Mouse (Mus musculus) kidney, adult 18-20 months (tissue): ENCODE data around the gene Cd300ld4.
"Not testable (repeated sequence)": the region's sequence is repeated elsewhere in the genome, so short reads cannot be mapped to it uniquely, and the experiment has no call there.

Experiments used
- DNase-seq: peaks from one replicate; pipeline ENCODE4 v3.0.0; 2021

Cd300ld4 gene

DNA sequence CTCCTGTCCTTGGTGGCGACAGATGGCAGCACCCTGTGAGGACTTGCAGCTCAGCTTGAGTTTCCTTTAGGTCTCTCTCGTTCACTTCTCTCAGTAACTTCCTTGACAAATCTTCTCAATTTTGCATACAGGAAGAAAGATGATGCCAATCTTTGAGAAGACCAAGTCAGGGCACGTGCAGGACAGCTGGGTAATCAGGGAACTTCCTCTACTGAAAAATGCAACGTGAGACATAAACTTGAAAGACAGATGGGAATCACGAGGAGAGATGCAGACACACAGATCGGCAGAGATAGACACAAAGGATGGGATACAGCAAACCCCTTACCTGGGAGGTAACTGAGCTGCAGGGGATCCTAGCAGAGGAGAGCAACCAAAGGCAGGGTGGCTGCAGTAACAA lies at the start of gene Cd300ld4:
Gene Cd300ld4, minus strand, starts transcription at position 101 of the 400 bp plus-strand sequence.
- not testable (repeated sequence) for DNase-seq

DNA sequence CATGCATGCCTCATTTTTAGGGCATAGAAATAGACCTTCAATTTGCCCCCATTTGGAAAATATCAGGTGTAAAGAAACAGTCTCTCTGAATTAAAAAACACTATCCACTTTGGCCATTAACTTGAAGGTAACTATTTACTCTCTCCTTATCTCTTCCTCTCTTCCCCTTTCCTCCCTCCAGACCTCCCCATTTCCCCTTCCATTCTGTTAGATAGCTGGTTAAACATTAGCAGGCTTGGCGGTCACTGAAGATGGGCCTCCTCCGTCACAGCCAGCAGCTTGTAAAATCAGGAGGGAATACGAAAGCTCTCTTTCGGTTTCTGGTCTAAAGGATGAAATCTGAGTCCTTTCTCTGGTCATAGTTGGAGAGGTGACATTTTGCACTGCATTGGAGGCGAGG lies 49.0 kb upstream of the Cd300ld4 start:
- no peak for DNase-seq

- DNase-seq = no peak
These were observed 48.6 kb upstream of the Cd300ld4 start for GRCm38 (mm10) chr11:115075407-115075806.

GRCm38 (mm10) chr11:115073002-115073401 lies 46.2 kb upstream of the Cd300ld4 start:
- no peak for DNase-seq

DNA sequence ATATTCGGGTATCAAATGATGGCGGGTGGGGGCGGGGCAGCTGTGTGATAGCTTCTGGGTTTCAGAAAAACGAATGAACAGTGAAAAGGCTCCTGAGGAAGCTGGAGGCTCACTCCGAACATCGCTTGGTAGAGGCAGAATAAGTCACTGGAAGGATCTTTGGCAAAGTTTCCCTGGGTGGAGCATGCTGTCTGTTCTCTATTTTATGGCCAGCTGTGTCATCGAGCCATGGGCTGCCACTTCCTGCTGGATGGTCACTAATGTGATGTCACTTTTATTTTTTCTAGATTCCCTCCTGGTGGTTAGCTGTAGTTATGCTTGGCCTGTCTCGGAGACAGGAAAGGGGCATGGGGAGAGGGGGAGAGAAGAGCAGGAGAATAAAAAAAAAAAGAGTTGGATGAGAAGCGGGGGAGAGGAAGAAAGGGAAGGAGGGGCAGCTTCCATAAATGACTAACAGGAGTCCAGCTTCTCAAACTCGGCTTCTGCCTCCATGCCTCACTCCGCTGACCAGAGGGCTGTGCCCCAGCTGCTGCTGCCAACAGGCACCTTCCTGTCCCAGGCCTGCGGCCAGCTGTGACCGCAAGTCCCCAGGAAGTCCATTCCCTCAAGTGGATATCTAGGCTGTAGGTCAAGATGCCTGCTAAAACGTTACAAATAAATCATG lies 45.0 kb upstream of the Cd300ld4 start:
- peak; percentile 39 for DNase-seq

DNA sequence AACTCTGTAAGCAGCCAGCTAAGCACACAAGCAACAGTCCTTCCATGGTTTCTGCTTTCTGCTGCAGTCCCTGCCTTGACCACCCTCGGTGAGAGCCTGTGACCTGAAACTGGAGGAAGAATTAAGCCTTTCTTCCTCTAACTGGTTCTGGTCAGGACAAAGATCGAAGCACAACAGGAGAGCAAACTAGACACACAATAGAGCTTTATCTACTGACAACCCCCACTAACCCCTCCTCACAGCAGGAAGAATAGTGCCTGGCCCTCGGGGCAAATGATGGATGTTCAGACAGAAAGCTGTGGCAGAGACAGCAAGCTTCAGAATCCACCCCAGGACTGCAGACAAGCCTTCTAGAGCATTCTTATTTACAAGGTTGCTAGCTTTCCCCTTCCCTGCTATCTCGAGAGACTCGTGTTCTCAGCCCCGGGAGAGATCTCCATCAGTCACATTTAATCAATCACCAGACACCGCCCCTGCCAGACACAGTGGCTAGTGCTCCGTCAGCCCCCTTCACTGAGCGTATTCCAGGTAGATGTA lies 44.3 kb upstream of the Cd300ld4 start:
- no peak for DNase-seq

DNA sequence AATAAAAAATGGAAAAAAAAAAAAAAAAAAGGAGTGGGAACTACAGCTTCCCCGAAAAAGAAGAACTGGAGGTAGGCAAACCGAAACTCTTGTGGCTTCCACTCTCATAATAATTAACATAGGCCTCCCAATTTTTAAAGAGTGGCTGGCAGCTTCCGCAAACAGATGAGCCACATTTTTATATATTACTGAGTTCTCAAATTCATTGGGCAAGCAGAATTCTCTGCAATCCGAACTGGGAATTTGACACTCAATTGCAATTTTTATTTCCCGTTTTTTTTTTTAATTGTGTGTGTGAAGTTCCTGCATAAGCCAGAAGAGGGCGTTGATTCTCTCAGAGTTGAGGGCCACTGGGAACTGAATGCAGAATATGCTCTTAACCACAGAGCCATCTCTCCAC lies 40.0 kb upstream of the Cd300ld4 start:
- no peak for DNase-seq

DNA sequence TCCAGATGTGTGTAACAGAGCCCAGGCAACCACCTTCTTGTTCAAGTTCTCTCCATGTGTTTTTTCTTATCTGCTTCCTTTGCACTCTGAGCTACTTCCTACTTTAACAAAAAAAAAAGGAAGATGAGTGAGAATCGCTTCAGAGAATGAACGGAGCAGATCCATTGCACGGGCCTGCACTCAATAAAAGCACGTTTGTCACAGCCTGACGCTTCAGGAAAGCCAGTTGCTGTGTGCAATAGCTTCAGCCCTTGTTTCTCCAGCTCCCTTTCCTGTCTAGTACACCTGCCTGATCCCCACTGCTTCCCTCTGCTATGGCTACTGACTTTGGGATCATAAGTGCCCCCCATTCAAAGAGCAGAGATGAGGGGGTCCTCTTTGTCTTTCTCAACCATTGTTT lies 35.3 kb upstream of the Cd300ld4 start, which contains the start of gene Cd300e:
Gene Cd300e, minus strand, starts transcription at position 101 of the 400 bp plus-strand sequence.
- DNase-seq = no peak

DNA sequence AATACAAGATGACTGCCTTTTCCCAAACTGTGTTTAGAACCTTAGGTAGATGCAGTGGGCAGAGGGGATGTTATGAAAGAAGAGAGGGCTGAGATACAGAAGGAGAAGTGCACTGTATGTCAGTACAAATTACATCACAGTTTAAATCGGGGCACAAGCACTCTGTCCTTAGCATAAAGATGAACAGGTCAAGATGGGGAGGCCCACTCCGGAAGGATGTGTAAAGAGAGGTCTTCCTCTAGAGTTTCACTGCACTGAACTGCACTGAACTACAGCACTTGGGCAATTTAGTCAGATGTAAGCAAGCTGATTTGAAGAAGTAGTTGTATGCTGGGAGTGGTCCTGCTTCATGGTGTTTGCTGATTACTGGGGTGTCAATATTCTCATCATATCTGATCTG lies 33.0 kb upstream of the Cd300ld4 start:
- DNase-seq = no peak

DNA sequence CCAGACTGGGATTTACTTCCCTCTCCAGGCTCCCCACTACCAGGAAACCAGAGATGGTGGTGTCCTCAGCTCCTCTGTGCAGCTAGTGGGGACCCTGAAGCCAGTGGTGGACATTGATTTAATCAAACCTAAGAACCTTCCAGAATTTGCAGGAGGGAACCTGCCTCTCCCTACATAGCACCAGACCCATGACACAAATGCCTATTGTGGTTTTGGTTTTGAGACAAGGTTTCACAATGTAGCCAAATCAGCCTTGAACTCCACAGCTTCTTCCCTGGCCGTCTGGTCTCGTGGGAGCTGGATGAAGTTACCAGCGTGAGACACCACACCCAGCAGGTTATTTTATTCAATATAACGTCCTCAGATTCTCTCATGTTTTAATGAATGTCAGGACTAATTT lies 31.9 kb upstream of the Cd300ld4 start:
- no peak for DNase-seq

DNA sequence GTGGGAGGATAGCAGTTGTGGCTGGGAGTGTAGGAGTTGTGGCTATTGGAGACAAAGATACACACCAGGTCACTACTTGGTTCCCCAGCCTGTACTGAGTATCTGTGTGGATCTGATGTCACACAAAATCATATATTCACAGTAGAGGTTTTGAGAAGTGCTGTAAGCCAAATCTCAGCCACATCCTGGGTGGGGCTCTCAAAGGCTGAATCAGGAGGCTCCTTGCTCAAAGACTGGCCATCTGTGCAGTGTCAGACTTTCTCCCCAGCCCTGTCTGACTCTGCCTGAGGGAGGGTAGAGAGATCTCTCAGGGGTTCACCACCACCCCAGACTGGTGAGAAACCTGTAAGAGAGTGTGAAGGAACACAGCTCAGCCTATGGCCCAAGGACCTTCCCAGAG lies 27.7 kb upstream of the Cd300ld4 start:
- DNase-seq = no peak

- no peak for DNase-seq
These were observed 26.2 kb upstream of the Cd300ld4 start for GRCm38 (mm10) chr11:115052991-115053390.

GRCm38 (mm10) chr11:115052206-115052605 lies 25.4 kb upstream of the Cd300ld4 start:
- DNase-seq = peak; percentile 33

- no peak for DNase-seq
These were observed 22.6 kb upstream of the Cd300ld4 start for GRCm38 (mm10) chr11:115049282-115049895.

DNA sequence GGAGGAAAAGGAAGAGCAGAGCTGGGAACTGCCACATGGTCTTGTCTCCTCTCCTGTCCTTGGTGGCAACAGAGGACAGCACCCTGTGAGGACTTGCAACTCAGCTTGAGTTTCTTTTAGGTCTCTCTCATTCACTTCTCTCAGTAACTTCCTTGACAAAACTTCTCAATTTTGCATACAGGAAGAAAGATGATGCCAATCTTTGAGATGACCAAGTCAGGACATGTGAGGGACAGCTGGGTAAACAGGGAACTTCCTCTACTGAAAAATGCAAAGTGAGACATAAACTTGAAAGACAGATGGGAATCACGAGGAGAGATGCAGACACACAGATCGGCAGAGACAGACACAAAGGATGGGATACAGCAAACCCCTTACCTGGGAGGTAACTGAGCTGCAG lies 21.4 kb upstream of the Cd300ld4 start, which contains the start of gene Cd300ld3:
Gene Cd300ld3, minus strand, starts transcription at position 151 of the 400 bp plus-strand sequence.
- DNase-seq = no peak

- DNase-seq = not testable (repeated sequence)
These were observed 10.9 kb upstream of the Cd300ld4 start, which contains the start of gene Cd300ld5 for GRCm38 (mm10) chr11:115037669-115038068. Cd300ld5 (minus strand) TSS chr11:115037769.

DNA sequence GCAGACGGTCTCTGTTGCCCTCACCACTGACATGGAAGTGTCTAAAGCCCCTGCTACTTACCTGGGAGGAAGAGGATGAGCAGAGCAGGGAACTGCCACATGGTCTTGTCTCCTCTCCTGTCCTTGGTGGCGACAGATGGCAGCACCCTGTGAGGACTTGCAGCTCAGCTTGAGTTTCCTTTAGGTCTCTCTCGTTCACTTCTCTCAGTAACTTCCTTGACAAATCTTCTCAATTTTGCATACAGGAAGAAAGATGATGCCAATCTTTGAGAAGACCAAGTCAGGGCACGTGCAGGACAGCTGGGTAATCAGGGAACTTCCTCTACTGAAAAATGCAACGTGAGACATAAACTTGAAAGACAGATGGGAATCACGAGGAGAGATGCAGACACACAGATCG lies 10.7 kb downstream of the Cd300ld4 start, which contains the start of gene Cd300ld2:
Gene Cd300ld2, minus strand, starts transcription at position 101 of the 400 bp plus-strand sequence.
- DNase-seq = not testable (repeated sequence)

DNA sequence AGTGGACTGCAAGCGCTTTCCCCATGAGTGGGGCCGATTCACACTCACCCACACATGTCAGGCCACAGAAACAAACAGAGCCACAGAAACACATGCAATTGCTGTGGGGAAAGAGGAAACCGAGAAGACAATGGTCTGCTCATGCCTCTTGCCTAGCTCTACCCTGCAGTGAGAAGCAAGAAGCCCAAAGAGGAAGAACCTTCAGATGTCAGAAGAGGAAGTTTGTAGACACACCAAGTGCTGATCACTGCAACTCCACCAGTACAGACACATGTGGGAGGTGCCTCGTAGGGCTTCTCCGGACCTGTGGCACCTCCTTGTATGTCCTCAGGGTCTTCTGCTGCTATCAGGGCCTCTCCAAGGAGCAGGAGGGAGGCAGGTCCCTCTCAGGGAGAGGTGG lies 22.7 kb downstream of the Cd300ld4 start:
- DNase-seq = no peak

DNA sequence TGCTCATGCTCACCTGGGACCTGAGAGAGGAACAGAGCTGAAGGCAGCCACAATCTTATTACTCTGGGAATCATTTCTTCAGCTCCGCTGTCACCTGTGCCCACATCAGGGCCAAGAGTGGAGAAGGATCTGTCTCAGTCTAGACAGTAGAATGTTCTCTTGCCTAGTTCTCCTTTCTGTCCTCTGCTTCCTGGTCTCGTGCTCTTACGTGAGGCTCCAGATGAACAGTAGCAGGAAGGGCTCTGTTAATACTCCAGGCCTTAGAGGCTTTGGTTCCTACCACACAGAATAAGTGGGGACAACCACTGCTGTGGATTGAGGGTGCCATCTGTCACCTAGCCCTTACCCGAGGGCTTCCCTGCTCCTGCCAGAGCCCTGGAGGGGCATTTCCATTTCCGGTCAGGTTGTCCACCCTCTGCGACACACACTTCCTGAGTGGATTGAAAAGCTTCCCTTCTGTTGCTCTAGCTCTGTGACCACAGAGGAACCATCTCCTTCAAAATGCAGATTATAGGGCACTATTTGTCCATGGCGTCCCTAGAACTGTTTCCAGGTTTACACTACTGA lies 25.3 kb downstream of the Cd300ld4 start, which contains the start of gene Cd300c2:
Gene Cd300c2, minus strand, starts transcription at position 407 of the 567 bp plus-strand sequence.
- no peak for DNase-seq

GRCm38 (mm10) chr11:114989793-114990192 lies 37.0 kb downstream of the Cd300ld4 start, which contains the start of gene Cd300ld:
Cd300ld (minus strand) TSS chr11:114989922.
- DNase-seq = no peak

DNA sequence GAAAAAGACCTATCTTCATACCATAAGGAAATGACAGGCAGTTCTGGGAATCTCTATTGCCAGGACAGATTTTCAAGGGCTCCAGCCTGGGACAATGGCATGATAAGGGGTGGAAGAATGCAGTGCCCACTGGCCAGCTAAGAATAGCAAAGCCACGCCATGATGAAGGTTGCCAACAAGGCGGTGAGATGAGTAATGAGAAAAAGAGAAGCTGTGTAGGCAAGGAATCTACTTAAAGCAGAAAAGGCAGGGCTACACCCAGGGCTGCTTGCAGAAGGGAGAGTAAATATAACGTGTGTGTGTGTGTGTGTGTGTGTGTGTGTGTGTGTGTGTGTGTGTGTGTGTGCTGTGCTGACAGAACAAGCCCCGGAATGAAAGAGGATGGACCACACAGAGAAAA lies 44.9 kb downstream of the Cd300ld4 start:
- DNase-seq = no peak

DNA sequence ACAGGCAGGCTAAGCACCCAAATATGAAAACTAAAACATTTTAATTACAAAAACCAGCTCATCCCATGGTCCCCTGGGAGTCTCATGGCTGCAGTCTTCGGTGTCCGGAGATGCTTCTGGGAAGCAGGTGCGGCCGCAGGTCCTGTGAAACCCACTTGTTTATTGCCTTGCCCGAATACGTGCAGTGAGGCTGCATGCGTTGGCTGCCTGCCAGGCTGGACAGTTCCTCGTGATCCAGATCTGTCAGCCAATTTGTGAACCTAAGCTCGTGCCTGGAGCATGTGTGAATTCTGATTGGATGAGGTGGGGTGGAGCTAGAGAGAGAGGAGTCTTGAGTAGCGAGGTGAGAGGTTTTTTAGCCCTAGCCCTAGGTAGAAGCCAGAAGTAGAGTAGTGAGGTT lies 54.1 kb downstream of the Cd300ld4 start:
- DNase-seq = no peak
